Comparison of ENCODE assay signal across 27 mouse cellular contexts in genomic region chr2:31416968-31417367, GRCm38 (mm10).
"Had no signal": no experiment of that assay in that cellular context is flagged by ENCODE, and none has a peak within 500 bp of the region (broad histone marks: within the 10 kb centered on the region; RNA-seq: fewer than 3 reads in every experiment).

No protein-coding gene starts in this region.

- H3K9ac ChIP-seq: heart, embryonic 13.5 days; heart, embryonic 15.5 days; hindbrain, embryonic 13.5 days; hindbrain, embryonic 15.5 days; limb, embryonic 13.5 days; limb, embryonic 15.5 days; liver, embryonic 12.5 days; liver, embryonic 14.5 days had no signal

- H3K4me3 ChIP-seq: gastrocnemius, adult 2 months; heart, adult 2 months; heart, embryonic 13.5 days; heart, embryonic 15.5 days; hindbrain, embryonic 10.5 days; hindbrain, embryonic 13.5 days; hindbrain, embryonic 15.5 days; layer of hippocampus, adult 2 months; limb, embryonic 13.5 days; limb, embryonic 15.5 days; liver, embryonic 12.5 days had no signal

- H3K4me1 ChIP-seq: heart, embryonic 15.5 days; hindbrain, embryonic 15.5 days; limb, embryonic 13.5 days; liver, embryonic 12.5 days had no signal

- H3K27ac ChIP-seq: gastrocnemius, adult 2 months; heart, adult 2 months; heart, embryonic 13.5 days; heart, embryonic 15.5 days; hindbrain, embryonic 10.5 days; hindbrain, embryonic 13.5 days; hindbrain, embryonic 15.5 days; hindbrain, postnatal 0 days; layer of hippocampus, adult 2 months; limb, embryonic 13.5 days; limb, embryonic 15.5 days; liver, embryonic 12.5 days; liver, embryonic 14.5 days had no signal

- H3K27me3 ChIP-seq: hindbrain, embryonic 15.5 days; limb, embryonic 15.5 days had no signal

- H3K4me2 ChIP-seq: heart, embryonic 11.5 days; heart, embryonic 13.5 days; heart, embryonic 15.5 days; hindbrain, embryonic 13.5 days; hindbrain, embryonic 15.5 days; limb, embryonic 13.5 days; limb, embryonic 15.5 days; liver, embryonic 12.5 days had no signal

- H3K9me3 ChIP-seq: heart, embryonic 13.5 days; heart, embryonic 15.5 days; hindbrain, embryonic 10.5 days; hindbrain, embryonic 13.5 days; hindbrain, embryonic 15.5 days; limb, embryonic 13.5 days; limb, embryonic 15.5 days; liver, embryonic 12.5 days had no signal

- ATAC-seq: hindbrain, postnatal 0 days; intestine, embryonic 16.5 days; liver, embryonic 12.5 days had no signal

- H3K36me3 ChIP-seq: heart, embryonic 13.5 days; heart, embryonic 15.5 days; hindbrain, embryonic 10.5 days; hindbrain, embryonic 13.5 days; hindbrain, embryonic 15.5 days; limb, embryonic 13.5 days; limb, embryonic 15.5 days; liver, embryonic 12.5 days had no signal

- DNase-seq: gastrocnemius, adult 2 months; gastrocnemius, postnatal 10 days; gastrocnemius, postnatal 25 days; heart, adult 11 months; heart, adult 2 months; heart, postnatal 14 days; heart, postnatal 36 days; kidney, adult 11 months; kidney, adult 2 months; kidney, postnatal 14 days; kidney, postnatal 4 days; layer of hippocampus, adult 9-11 months; layer of hippocampus, postnatal 36 days; left cerebral cortex, postnatal 4 days had no signal
